Mouse (Mus musculus): ENCODE data around the gene 1700007K13Rik.
"Not testable (repeated sequence)": the region's sequence is repeated elsewhere in the genome, so short reads cannot be mapped to it uniquely, and the experiment has no call there.

- TF ChIP-seq GATA1 (IDR thresholded peaks at IDR 0.05; ENCODE audit: borderline replicate concordance, low read length); FLI1 (IDR thresholded peaks at IDR 0.05; ENCODE audit: low read length): not testable (repeated sequence)
Observed at GRCm38 (mm10) chr2:28511600-28511999, 45.5 kb upstream of the 1700007K13Rik start.
